Mouse (Mus musculus): ENCODE data around the gene Myh7. TPM values are rescaled to one million over a fixed set of nuclear protein-coding genes. Genes with fewer than 3 reads are reported as not detected.
"Not testable (repeated sequence)": the region's sequence is repeated elsewhere in the genome, so short reads cannot be mapped to it uniquely, and the experiment has no call there.

Myh7 gene
- 3,662 and 3,747 TPM in 2 replicates for polyA plus RNA-seq (2015; fragmentation: Nextera tagmentation; extraction: Ambion mirVana)

DNA sequence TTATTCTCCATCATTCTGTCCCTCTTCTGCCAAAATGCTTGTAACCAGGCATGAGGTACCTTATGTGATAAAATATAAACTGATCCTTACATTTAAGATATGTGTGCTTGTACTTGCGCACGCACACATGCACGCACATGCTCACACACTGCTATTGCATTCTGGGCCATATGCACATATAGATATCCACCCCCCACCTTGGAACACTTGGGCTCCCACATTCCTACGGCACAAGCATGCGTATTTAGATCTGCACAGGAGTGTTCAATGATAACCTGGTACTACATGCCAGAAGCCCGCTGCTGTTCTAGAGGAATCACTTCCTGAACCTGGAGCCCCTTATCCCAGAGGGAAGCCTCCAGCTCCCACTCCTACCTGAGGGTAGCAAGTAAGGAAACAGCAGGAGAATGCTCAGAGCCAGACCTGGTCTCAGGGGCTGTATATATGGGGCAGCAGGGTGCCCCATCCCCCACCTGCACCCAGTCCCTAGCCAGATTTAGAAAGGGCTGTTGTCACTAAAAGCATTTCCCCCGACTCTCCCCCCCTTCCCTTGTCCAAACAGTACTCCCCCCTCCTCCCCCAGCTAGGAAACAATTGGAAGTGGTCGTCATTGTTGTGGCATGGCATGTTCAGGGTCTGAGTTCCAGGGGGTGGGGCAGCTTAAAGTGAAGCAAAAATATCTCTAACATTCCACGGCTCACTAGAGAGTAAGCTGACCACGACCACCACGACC, at the start of gene Myh7:
Gene Myh7, minus strand, starts transcription at position 491 of the 733 bp plus-strand sequence.
- 27% methylated on average over 11 of the region's 11 CpGs for WGBS
- peaks cover 52% of the 10 kb centered on the region for H3K4me1 ChIP-seq
- peaks cover 32% of the 10 kb centered on the region for H3K36me3 ChIP-seq
- ATAC-seq (ENCODE audit: extremely low read depth, insufficient number of reproducible peaks, low FRiP score, low TSS enrichment): peak; percentile 27; the same call in 1 of the 2 replicates
- no peaks in the 10 kb centered on the region for H3K9me3 ChIP-seq
- peak within 1 kb of the TSS; percentile 66 for H3K4me2 ChIP-seq
- peaks cover 51% of the 10 kb centered on the region for H3K27me3 ChIP-seq (replicated peaks)
- peak within 1 kb of the TSS; percentile 64 for H3K4me3 ChIP-seq
- peak within 1 kb of the TSS; percentile 96 for H3K9ac ChIP-seq
- H3K27ac ChIP-seq (replicated peaks): peak within 1 kb of the TSS; percentile 98

DNA sequence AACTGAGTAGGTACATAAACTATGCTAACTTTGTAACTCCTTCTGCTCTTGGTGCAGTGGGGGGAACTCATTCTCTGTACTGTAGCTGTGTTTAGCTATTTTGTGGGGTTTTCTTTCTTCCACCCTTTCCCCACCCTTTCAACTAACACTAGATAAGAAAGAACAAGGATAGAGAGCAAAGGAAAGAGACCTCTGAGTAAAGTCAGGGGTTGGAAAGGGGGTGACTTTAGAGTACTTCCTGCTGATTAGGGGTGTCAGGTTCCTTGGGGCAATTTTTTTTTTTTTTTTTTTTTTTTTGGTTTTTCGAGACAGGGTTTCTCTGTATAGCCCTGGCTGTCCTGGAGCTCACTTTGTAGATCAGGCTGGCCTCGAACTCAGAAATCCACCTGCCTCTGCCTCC, 49.3 kb upstream of the Myh7 start:
- H3K9me3 ChIP-seq; H3K36me3 ChIP-seq; H3K4me3 ChIP-seq; H3K4me1 ChIP-seq; ATAC-seq (ENCODE audit: extremely low read depth, insufficient number of reproducible peaks, low FRiP score, low TSS enrichment); H3K27ac ChIP-seq (replicated peaks); H3K9ac ChIP-seq; H3K4me2 ChIP-seq; H3K27me3 ChIP-seq (replicated peaks): not testable (repeated sequence)
- WGBS: 100% methylated on average over 1 of the region's 2 CpGs

GRCm38 (mm10) chr14:55032695-55033225, 38.3 kb upstream of the Myh7 start:
- Histone ChIP-seq H3K9ac (no peak overlapping the region), H3K27ac (replicated peaks) (no peak overlapping the region), H3K27me3 (replicated peaks) (no peaks in the 10 kb centered on the region; the same call in 1 of the 2 replicates), H3K4me2 (no peak overlapping the region), H3K4me1 (peaks cover 2% of the 10 kb centered on the region), H3K4me3 (no peak overlapping the region), H3K9me3 (no peaks in the 10 kb centered on the region), H3K36me3 (no peaks in the 10 kb centered on the region)
- 49% methylated on average over 19 of the region's 19 CpGs for WGBS
- ATAC-seq (ENCODE audit: extremely low read depth, insufficient number of reproducible peaks, low FRiP score, low TSS enrichment): no peak

DNA sequence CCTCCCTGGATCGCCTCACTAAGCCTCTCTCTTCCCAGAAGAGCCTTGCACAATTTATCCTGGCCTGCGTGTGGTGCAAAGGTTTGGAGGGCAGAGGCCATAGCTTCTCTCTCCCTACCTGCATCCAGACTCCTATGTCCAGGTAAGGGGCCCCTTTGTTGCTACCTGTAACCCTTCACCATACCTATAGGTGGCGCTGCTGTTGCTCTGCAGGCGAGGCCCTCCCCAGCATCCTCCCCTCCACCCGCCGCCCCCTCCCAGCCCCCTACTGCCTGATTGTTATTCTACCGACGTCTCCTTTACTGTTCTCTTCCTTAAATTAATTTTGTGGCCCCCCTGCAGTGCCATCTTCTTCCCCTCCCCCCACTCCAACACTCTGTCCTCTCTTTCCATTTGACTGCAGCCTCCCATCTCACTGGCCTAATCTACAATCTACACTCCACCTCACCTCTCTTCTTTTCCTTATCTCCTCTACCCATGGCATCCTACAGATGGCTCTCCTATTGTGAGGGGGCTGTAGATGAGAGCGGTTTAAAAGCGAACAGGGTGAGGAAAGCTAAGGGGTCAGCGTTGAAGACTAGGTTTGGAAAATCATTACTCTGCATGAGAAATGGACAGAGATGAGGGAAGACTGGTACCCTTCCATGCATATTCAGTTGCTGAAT, 34.7 kb upstream of the Myh7 start:
- H3K4me2 ChIP-seq: no peak overlapping the region
- H3K9ac ChIP-seq: no peak overlapping the region
- H3K27ac ChIP-seq (replicated peaks): no peak overlapping the region
- ATAC-seq (ENCODE audit: extremely low read depth, insufficient number of reproducible peaks, low FRiP score, low TSS enrichment): no peak
- peaks cover 8% of the 10 kb centered on the region for H3K4me1 ChIP-seq
- no peaks in the 10 kb centered on the region; the same call in 1 of the 2 replicates for H3K27me3 ChIP-seq (replicated peaks)
- WGBS: 5% methylated on average over 11 of the region's 11 CpGs
- H3K4me3 ChIP-seq: no peak overlapping the region
- H3K9me3 ChIP-seq: no peaks in the 10 kb centered on the region
- peaks cover 15% of the 10 kb centered on the region for H3K36me3 ChIP-seq

DNA sequence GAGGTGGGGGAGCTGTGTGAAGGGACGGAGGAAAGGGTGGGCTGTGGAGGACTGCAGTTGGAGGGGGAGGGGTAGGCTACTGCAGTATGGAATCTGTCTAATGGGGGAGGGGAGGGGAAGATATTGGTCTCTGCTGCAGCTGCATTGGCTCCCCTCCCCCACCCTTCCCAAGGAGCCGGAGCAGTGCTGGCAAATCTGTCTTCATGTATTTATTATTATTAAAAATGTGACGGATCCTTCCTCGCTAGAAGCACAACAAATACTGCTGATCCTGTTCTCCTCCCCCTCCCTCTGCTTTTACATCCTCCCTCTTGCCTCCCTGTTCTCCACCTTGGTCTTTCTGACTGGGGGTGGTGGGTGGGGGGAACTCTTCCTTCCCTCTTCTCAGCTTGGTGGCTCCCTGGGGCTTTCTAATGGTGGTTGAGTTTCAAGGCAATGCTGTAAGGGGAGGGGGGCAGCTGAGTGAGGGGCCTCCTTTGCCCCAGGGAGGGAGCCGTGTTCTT, 34.0 kb upstream of the Myh7 start:
- H3K4me2 ChIP-seq: no peak overlapping the region
- peaks cover 22% of the 10 kb centered on the region for H3K36me3 ChIP-seq
- H3K27ac ChIP-seq (replicated peaks): no peak overlapping the region
- peaks cover 8% of the 10 kb centered on the region for H3K4me1 ChIP-seq
- no peak for ATAC-seq (ENCODE audit: extremely low read depth, insufficient number of reproducible peaks, low FRiP score, low TSS enrichment)
- H3K27me3 ChIP-seq (replicated peaks): no peaks in the 10 kb centered on the region; the same call in 1 of the 2 replicates
- 13% methylated on average over 4 of the region's 5 CpGs for WGBS
- H3K9ac ChIP-seq: no peak overlapping the region
- H3K9me3 ChIP-seq: no peaks in the 10 kb centered on the region
- H3K4me3 ChIP-seq: no peak overlapping the region

DNA sequence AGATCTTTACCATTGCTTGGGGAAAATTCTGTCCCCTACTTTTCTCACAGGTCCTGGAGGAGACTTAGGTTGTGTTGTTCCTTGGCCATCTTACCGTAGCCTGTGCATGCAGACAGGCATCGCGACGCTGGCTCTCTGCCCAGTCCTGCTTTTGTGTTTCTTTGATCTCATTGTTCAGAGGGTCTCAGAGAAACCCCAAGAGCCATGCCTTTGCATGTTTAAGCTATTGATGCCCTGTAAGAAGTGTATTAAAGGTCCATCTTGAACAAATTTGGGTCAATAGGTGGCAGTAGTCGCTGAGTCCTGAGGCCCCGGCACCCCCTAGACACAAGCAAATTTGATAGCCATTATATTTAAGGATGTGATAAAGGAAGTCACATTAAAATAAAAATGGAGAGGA, 33.2 kb upstream of the Myh7 start:
- Histone ChIP-seq H3K9me3 (no peaks in the 10 kb centered on the region), H3K4me2 (no peak overlapping the region), H3K9ac (no peak overlapping the region), H3K27me3 (replicated peaks) (no peaks in the 10 kb centered on the region), H3K4me3 (no peak overlapping the region), H3K27ac (replicated peaks) (no peak overlapping the region), H3K4me1 (peaks cover 8% of the 10 kb centered on the region), H3K36me3 (peaks cover 30% of the 10 kb centered on the region)
- ATAC-seq (ENCODE audit: extremely low read depth, insufficient number of reproducible peaks, low FRiP score, low TSS enrichment): no peak
- 26% methylated on average over 6 of the region's 6 CpGs for WGBS

DNA sequence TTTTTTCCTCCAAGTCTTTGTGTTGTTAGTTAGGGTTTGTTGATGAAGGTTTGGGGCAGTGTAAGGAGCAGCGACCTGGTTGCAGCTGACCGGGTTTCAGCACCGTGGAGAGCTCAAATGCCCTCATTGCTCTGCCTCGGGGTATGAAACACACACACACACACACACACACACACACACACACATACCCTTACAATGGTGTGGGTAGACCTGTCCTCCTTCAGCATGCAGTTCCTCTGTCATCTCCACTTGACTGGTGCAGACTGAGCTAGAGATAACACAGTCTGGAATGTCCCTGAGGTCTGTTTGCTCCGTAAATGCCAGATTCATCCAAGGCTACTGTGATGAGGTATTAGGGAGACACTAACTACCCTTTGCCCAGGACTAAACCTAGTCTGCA, 32.8 kb upstream of the Myh7 start:
- Histone ChIP-seq H3K9me3 (no peaks in the 10 kb centered on the region), H3K4me2 (no peak overlapping the region), H3K9ac (no peak overlapping the region), H3K27ac (replicated peaks) (no peak overlapping the region), H3K4me1 (peaks cover 8% of the 10 kb centered on the region), H3K36me3 (peaks cover 34% of the 10 kb centered on the region), H3K27me3 (replicated peaks) (no peaks in the 10 kb centered on the region), H3K4me3 (no peak overlapping the region)
- ATAC-seq (ENCODE audit: extremely low read depth, insufficient number of reproducible peaks, low FRiP score, low TSS enrichment): no peak
- WGBS: 9% methylated on average over 5 of the region's 5 CpGs

DNA sequence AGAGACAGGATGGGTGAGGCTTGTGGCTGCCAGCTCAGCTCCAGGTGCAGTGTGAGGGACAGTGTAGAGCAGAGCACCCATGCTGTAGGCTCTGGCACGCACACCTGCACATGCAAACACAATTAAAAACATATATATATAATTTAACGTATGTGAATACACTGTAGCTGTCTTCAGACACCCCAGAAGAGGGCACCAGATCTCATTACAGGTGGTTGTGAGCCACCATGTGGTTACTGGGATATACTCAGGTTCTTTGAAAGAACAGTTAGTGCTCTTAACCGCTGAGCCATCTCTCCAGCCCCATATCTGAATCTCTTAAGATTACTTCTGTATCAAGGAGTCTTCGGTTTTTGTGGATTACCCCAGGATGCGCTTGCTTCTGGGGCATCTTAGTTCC, 31.1 kb upstream of the Myh7 start:
- H3K9ac ChIP-seq: no peak overlapping the region
- H3K27me3 ChIP-seq (replicated peaks): no peaks in the 10 kb centered on the region
- peaks cover 51% of the 10 kb centered on the region for H3K36me3 ChIP-seq
- H3K4me2 ChIP-seq: no peak overlapping the region
- H3K4me3 ChIP-seq: no peak overlapping the region
- ATAC-seq (ENCODE audit: extremely low read depth, insufficient number of reproducible peaks, low FRiP score, low TSS enrichment): no peak
- WGBS: 77% methylated on average over 5 of the region's 5 CpGs
- H3K9me3 ChIP-seq: no peaks in the 10 kb centered on the region
- peaks cover 8% of the 10 kb centered on the region for H3K4me1 ChIP-seq
- H3K27ac ChIP-seq (replicated peaks): no peak overlapping the region

- Histone ChIP-seq H3K4me2 (no peak overlapping the region), H3K9ac (no peak overlapping the region), H3K4me3 (no peak overlapping the region), H3K27me3 (replicated peaks) (no peaks in the 10 kb centered on the region), H3K4me1 (peaks cover 8% of the 10 kb centered on the region), H3K27ac (replicated peaks) (no peak overlapping the region), H3K9me3 (no peaks in the 10 kb centered on the region), H3K36me3 (peaks cover 59% of the 10 kb centered on the region)
- WGBS: 65% methylated on average over 7 of the region's 7 CpGs
- no peak for ATAC-seq (ENCODE audit: extremely low read depth, insufficient number of reproducible peaks, low FRiP score, low TSS enrichment)
Measured at GRCm38 (mm10) chr14:55024236-55024635, 29.8 kb upstream of the Myh7 start.

DNA sequence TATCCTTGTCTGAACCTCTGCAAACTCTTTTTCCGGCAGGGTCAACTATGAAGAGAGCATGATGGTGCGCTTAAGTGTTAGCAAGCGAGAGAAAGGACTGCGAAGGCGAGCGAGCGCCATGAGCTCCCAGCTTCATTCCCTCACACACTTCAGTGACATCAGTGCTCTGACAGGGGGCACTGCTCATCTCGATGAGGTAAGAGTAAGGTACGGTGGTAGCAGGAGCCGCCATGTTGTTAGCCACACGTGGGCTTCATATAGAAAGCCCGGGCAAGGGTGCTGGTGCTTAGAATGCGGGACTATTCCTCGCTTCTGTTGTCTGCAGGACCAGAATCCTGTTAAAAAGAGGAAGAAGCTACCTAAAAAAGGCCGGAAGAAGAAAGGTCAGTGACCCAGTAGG, 28.6 kb upstream of the Myh7 start:
- 87% methylated on average over 15 of the region's 15 CpGs for WGBS
- no peaks in the 10 kb centered on the region for H3K27me3 ChIP-seq (replicated peaks)
- peaks cover 67% of the 10 kb centered on the region for H3K36me3 ChIP-seq
- no peak overlapping the region for H3K27ac ChIP-seq (replicated peaks)
- no peak overlapping the region for H3K9ac ChIP-seq
- H3K4me3 ChIP-seq: no peak overlapping the region
- ATAC-seq (ENCODE audit: extremely low read depth, insufficient number of reproducible peaks, low FRiP score, low TSS enrichment): no peak
- peaks cover 8% of the 10 kb centered on the region for H3K4me1 ChIP-seq
- H3K4me2 ChIP-seq: no peak overlapping the region
- no peaks in the 10 kb centered on the region for H3K9me3 ChIP-seq

GRCm38 (mm10) chr14:55020394-55020793, 26.0 kb upstream of the Myh7 start:
- Histone ChIP-seq H3K27me3 (replicated peaks) (no peaks in the 10 kb centered on the region), H3K4me2 (no peak overlapping the region), H3K9ac (no peak overlapping the region), H3K27ac (replicated peaks) (no peak overlapping the region), H3K4me3 (no peak overlapping the region), H3K36me3 (peaks cover 81% of the 10 kb centered on the region), H3K9me3 (no peaks in the 10 kb centered on the region), H3K4me1 (peaks cover 4% of the 10 kb centered on the region; the same call in 1 of the 2 replicates)
- 87% methylated on average over 9 of the region's 9 CpGs for WGBS
- ATAC-seq (ENCODE audit: extremely low read depth, insufficient number of reproducible peaks, low FRiP score, low TSS enrichment): no peak
